Mouse (Mus musculus): ENCODE results near the gene Pacsin1.

DNA sequence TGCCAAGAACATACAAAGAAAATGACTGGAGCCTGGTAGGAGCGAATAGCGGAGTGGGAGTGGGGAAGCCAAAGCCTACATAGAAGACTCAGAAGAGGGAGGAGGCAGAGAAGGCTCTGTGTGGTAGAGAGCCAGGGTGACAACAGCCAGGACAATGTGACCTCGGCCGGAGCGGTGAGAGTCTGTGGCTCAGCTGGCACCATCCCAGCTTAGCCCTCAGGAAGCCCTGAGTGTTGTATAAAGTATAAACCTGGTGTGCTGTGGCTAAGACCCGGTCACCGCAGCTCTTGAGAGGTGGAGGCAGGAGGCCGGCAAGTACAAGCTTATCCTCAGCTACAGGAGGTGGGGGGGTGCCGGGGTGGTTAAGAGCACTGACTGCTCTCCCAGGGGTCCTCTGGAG lies 18.0 kb upstream of the Pacsin1 start:
- TF ChIP-seq CTCF (IDR thresholded peaks at IDR 0.05; ENCODE audit: low read depth, low read length) (no peak), POLR2A (IDR thresholded peaks at IDR 0.05; ENCODE audit: extremely low read depth, insufficient read depth, low read length) (no peak)
